Mouse (Mus musculus) limb, embryonic 14.5 days (tissue): ENCODE results near the gene Ltb. TPM values are rescaled to one million over a fixed set of nuclear protein-coding genes. Genes with fewer than 3 reads are reported as not detected.

ENCODE experiments used
- ATAC-seq: fragments of 200-750 bp; cut with Nextera tagmentation; 2 replicates; pipeline ENCODE4 v1.8.0; 2017; ENCODE audit warnings: low read depth, moderate number of reproducible peaks, moderate TSS enrichment; ENCODE audit not compliant: low FRiP score
- DNase-seq: peaks from one replicate; pipeline ENCODE4 v3.0.0-alpha.2; 2015; ENCODE audit warnings: low spot score
- H3K27ac ChIP-seq: fragments of 300-500 bp; sonication (generic); replicated peaks from 2 replicates; pipeline ENCODE4 v1.5.1; 2014; ENCODE audit warnings: low read depth, mild to moderate bottlenecking, low read length, moderate library complexity, mixed read lengths
- H3K27me3 ChIP-seq: fragments of 300-500 bp; sonication (generic); 2 replicates; pipeline ENCODE4 v1.6.1; 2014; ENCODE audit warnings: low read length, mixed read lengths; ENCODE audit not compliant: control insufficient read depth, insufficient read depth
- H3K36me3 ChIP-seq: fragments of 300-500 bp; sonication (generic); 2 replicates; pipeline ENCODE4 v1.6.1; 2014; ENCODE audit warnings: mild to moderate bottlenecking, low read length, moderate library complexity, mixed read lengths; ENCODE audit not compliant: control insufficient read depth, insufficient read depth
- H3K4me1 ChIP-seq: fragments of 300-500 bp; sonication (generic); 2 replicates; pipeline ENCODE4 v1.6.1; 2014; ENCODE audit warnings: antibody characterized with exemption, low read length, mixed read lengths; ENCODE audit not compliant: control insufficient read depth, insufficient read depth
- H3K4me2 ChIP-seq: fragments of 300-500 bp; sonication (generic); replicated peaks from 2 replicates; pipeline ENCODE4 v1.6.1; 2014; ENCODE audit warnings: low read depth, mild to moderate bottlenecking, low read length, moderate library complexity; ENCODE audit not compliant: severe bottlenecking
- H3K4me3 ChIP-seq: fragments of 300-500 bp; sonication (generic); replicated peaks from 2 replicates; pipeline ENCODE4 v1.5.1; 2014; ENCODE audit warnings: low read length
- H3K9ac ChIP-seq: fragments of 300-500 bp; sonication (generic); 2 replicates; pipeline ENCODE4 v1.6.1; 2014; ENCODE audit warnings: mild to moderate bottlenecking, low read depth, low read length, moderate library complexity; ENCODE audit not compliant: severe bottlenecking
- H3K9me3 ChIP-seq: fragments of 300-500 bp; sonication (generic); 2 replicates; pipeline ENCODE4 v1.6.1; 2016; ENCODE audit warnings: low read length; ENCODE audit not compliant: control insufficient read depth
- POLR2A ChIP-seq: fragments of 200-500 bp; IDR thresholded peaks from 2 replicates; pipeline ENCODE4 v1.8.0; 2012; ENCODE audit warnings: inconsistent platforms, mild to moderate bottlenecking, moderate library complexity, borderline replicate concordance; ENCODE audit not compliant: insufficient read depth, insufficient read length; ENCODE audit errors: extremely low read depth
- WGBS: fragments of 180-500 bp; shearing (Covaris S2); extraction: QIAGEN DNeasy Blood & Tissue Kit; methylation state at CpG from one replicate; pipeline ENCODE4 v1.1.7; 2014; 5-methylcytosine and 5-hydroxymethylcytosine counted together
- polyA plus RNA-seq, 2 experiments: library from polyadenylated mRNA; depleted of rRNA in 1 of 2; stranded (reverse) in 1 of 2; unstranded in 1 of 2; fragments of >200 nt; fragmentation: Nextera tagmentation in 1 of 2; extraction: Ambion mirVana in 1 of 2; gene quantifications; 2 replicates each; pipeline versions ENCODE4 v1.2.1 to v1.2.3; 2012 to 2014

Ltb gene
- polyA plus RNA-seq, 2 experiments = 1.1 to 1.7 TPM

DNA sequence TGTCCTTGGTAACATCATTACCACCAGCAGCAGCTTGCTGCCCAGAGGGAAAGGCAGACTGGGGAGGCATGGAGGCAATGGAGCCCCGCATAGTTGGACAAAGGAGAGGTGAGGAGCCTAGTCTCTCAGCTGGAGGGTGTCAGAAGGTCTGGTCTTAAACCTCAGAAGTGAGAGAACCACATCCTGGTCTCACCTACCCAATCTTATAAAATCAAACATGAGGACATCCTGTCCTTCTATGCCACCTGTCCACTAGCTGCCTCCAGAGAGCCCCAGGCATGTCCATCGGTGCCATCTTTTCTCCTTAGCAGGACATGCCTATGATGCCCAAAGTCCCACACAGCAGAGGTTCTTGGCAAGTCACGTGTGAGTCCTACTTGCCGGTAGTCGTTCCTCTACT lies 14.1 kb upstream of the Ltb start:
- Histone ChIP-seq H3K4me3 (no peak overlapping the region), H3K9ac (no peak overlapping the region), H3K9me3 (no peaks in the 10 kb centered on the region), H3K4me1 (no peaks in the 10 kb centered on the region), H3K4me2 (no peak overlapping the region), H3K27ac (no peak overlapping the region), H3K27me3 (no peaks in the 10 kb centered on the region), H3K36me3 (no peaks in the 10 kb centered on the region)
- DNase-seq (no peak), ATAC-seq (no peak)
- 88% methylated on average over 5 of the region's 5 CpGs for WGBS
- no peak for TF ChIP-seq POLR2A

DNA sequence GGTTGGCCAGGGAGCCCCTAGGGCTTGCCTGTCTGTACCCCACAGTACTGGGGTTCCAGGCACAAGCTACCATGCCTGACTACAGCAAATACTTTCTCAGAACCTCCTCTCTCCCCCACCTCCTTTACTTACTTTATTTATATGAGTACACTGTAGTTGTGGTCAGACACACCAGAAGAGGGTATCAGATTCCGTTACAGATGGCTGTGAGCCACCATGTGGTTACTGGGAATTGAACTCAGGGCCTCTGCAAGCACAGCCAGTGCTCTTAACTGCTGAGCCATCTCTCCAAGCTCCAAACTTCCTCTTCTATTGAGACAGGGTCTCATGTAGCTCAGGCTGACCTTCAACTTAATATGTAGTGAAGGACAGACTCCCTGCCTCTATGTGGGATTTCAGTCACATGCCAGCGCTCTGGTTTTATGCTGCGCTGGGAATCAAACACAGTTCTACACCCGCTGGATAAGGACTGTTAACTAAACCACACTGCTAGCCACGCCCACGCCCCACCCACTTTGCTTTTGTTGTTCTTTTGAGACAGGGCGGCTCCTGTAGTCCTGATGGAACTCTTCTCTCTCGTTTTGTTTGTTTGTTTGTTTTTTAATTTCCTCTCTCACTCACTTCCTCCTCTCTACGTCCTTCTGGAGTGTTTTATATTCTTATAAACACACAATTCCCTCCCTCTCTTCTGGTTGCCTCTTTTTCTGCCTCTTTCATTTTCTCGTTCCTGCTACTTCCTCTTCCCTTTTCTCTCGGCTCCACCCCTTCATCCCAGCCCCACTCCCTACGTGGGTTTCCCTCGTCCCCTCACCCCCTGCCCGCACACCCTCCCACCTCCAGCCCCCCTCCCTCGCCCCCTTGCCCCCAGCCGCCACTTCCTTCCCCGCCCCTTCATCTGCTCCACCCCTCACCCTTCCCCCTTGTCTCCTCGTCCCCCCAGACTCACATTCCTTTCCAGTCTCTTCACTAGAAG lies 8.3 kb upstream of the Ltb start:
- Histone ChIP-seq H3K9me3 (no peaks in the 10 kb centered on the region), H3K36me3 (no peaks in the 10 kb centered on the region), H3K4me3 (peak overlapping the region; percentile 41), H3K27me3 (no peaks in the 10 kb centered on the region), H3K4me1 (peaks cover 8% of the 10 kb centered on the region), H3K27ac (peak overlapping the region; percentile 82), H3K9ac (peak overlapping the region; percentile 48), H3K4me2 (peak overlapping the region; percentile 56)
- peak; percentile 83 for DNase-seq
- ATAC-seq = peak; percentile 84
- TF ChIP-seq POLR2A = no peak
- 3% methylated on average over 18 of the region's 18 CpGs for WGBS

DNA sequence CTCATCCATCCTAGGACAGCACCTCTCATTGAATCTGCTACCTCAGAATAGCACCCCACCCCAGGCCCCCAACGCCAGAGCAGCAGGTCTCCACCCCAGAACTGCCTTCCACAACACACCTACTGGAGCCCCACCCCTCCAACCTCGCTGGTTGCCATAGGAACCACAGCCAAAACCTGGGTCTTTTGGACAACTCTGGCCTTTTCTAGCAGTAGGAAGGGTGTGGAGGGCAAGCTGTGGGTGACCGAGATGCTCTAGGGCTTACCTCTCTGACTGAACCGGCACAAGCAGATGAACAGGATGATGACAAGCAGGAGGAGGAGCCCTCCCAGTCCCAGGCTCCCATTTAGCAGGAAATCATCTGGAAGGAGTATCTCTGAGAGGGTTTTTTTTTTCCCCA lies 7.6 kb upstream of the Ltb start:
- Histone ChIP-seq H3K9ac (peak overlapping the region; percentile 48), H3K36me3 (no peaks in the 10 kb centered on the region), H3K27ac (peak overlapping the region; percentile 82), H3K4me1 (peaks cover 8% of the 10 kb centered on the region), H3K9me3 (no peaks in the 10 kb centered on the region), H3K27me3 (no peaks in the 10 kb centered on the region), H3K4me2 (peak overlapping the region; percentile 56), H3K4me3 (peak overlapping the region; percentile 41)
- 0% methylated on average over 4 of the region's 4 CpGs for WGBS
- TF ChIP-seq POLR2A = no peak
- DNase-seq (peak; percentile 40), ATAC-seq (peak; percentile 61)

DNA sequence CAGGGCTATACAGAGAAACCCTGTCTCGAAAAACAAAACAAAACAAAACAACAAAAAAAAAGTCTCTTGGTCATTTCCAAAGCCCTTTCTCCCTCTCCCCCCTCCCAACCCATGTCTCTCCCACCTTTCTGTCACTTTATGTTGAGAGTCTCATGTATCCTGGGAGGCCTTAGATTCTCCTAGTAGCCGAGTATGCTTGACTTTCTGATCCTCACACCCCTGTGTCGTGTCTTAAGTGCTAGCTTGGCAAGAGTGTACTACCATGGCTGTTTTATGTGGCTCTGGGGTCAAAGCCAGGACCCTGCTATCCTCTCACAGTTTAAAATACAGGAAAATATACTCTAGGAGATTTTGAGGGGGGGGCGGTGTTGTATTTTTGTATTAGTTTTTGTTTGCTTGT lies 6.9 kb upstream of the Ltb start:
- Histone ChIP-seq H3K4me2 (no peak overlapping the region), H3K4me3 (no peak overlapping the region)
- ATAC-seq = no peak

DNA sequence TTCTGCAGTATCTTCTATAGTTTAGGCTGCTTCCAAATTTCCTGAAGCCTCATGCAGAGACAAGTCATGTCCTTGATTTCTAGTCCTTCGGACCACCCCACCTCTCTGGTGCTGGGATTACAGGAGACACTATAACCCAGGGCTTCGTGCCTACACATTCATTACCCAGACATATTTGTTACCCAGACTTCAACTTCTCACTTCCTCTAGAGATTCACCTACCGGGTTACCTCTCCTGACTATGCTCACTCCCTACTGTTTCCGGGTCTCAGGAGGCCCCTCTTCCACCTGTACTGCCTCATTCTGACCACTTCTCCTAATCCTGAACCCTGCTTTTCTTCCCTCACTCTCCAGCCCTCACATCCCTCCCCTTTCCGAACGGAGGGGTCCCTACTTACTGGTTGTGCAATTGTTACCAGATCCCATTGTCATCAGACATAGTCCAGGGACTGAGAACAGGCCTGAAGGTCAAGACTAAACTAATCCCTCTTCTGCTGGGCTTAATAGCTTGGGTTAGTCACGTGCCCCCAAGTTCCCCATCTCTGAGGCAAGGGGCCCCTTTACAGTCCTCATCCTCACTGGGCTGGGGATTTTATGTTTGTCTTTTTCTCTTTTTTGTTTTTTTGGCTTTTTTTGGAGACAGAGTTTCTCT lies 6.2 kb upstream of the Ltb start, which contains the start of gene Lst1:
TSS of gene Lst1 (minus strand) at position 481 of the 652 bp plus-strand sequence.
- no peak for TF ChIP-seq POLR2A
- Histone ChIP-seq H3K36me3 (no peaks in the 10 kb centered on the region), H3K27ac (0 out of 2 replicates have a peak within 1 kb of the TSS, but pooled peaks have one; percentile 26), H3K9ac (no peak within 1 kb of the TSS), H3K9me3 (no peaks in the 10 kb centered on the region), H3K4me3 (no peak within 1 kb of the TSS), H3K27me3 (no peaks in the 10 kb centered on the region), H3K4me2 (no peak within 1 kb of the TSS), H3K4me1 (peaks cover 8% of the 10 kb centered on the region)
- WGBS = 68% methylated on average over 7 of the region's 7 CpGs
- DNase-seq (no peak), ATAC-seq (no peak)

More for the DNA sequence above, 6.9 kb upstream of the Ltb start:
- H3K36me3 ChIP-seq = no peaks in the 10 kb centered on the region
- 62% methylated on average over 4 of the region's 4 CpGs for WGBS
- no peaks in the 10 kb centered on the region for H3K27me3 ChIP-seq
- no peak for DNase-seq
- peaks cover 8% of the 10 kb centered on the region for H3K4me1 ChIP-seq
- H3K9ac ChIP-seq = no peak overlapping the region
- H3K27ac ChIP-seq = 0 out of 2 replicates have a peak overlapping the region, but pooled peaks have one; percentile 26
- no peak for TF ChIP-seq POLR2A
- no peaks in the 10 kb centered on the region for H3K9me3 ChIP-seq
